Mouse (Mus musculus) myocyte (in vitro differentiated cells): ENCODE results near the gene Tbc1d2. TPM values are rescaled to one million over a fixed set of nuclear protein-coding genes. Genes with fewer than 3 reads are reported as not detected.

Source experiments
- H3K27me3 ChIP-seq: one replicate; pipeline ENCODE4 v1.6.1; 2011; ENCODE audit not compliant: control insufficient read depth, insufficient read depth, insufficient read length
- H3K36me3 ChIP-seq: one replicate; pipeline ENCODE4 v1.6.1; 2011; ENCODE audit not compliant: control insufficient read depth, insufficient read depth
- H3K4me2 ChIP-seq: one replicate; pipeline ENCODE4 v1.6.1; 2011; ENCODE audit warnings: low read depth, control low read depth
- H3K4me3 ChIP-seq: one replicate; pipeline ENCODE4 v1.5.1; 2011; ENCODE audit warnings: mild to moderate bottlenecking, control low read depth, moderate library complexity
- H3K79me2 ChIP-seq: one replicate; pipeline ENCODE4 v1.6.1; 2011; ENCODE audit not compliant: control insufficient read depth, insufficient read depth
- H3ac ChIP-seq: one replicate; pipeline ENCODE4 v1.6.1; 2011; ENCODE audit not compliant: control insufficient read depth, insufficient read length
- CEBPB ChIP-seq: IDR thresholded peaks from 2 replicates; pipeline ENCODE4 v1.6.1; 2011; ENCODE audit warnings: mild to moderate bottlenecking, moderate library complexity; ENCODE audit not compliant: poor library complexity, insufficient read depth, severe bottlenecking
- E2F4 ChIP-seq: IDR thresholded peaks from one replicate; pipeline ENCODE4 v1.6.1; 2011; ENCODE audit warnings: mild to moderate bottlenecking, control low read depth, moderate library complexity; ENCODE audit not compliant: insufficient read depth
- MAX ChIP-seq: IDR thresholded peaks from one replicate; pipeline ENCODE4 v1.6.1; 2011; ENCODE audit warnings: low read depth, mild to moderate bottlenecking, control low read depth
- MYOD1 ChIP-seq, 3 experiments: IDR thresholded peaks; one replicate each; pipeline ENCODE4 v1.6.1; 2011; ENCODE audit warnings: control low read depth in 2 of 3, low read depth in 2 of 3, mild to moderate bottlenecking in 2 of 3, moderate library complexity in 1 of 3; ENCODE audit not compliant: insufficient read length in 2 of 3, control insufficient read depth in 1 of 3
- MYOG ChIP-seq, 3 experiments: IDR thresholded peaks; one replicate each; pipeline ENCODE4 v1.6.1; 2011; ENCODE audit warnings: control low read depth in 2 of 3, low read depth in 2 of 3, mild to moderate bottlenecking in 2 of 3; ENCODE audit not compliant: insufficient read length in 2 of 3, control insufficient read depth in 1 of 3, insufficient read depth in 1 of 3
- POLR2A ChIP-seq: IDR thresholded peaks from one replicate; pipeline ENCODE4 v1.6.1; 2011; ENCODE audit warnings: low read depth, mild to moderate bottlenecking, control low read depth, moderate library complexity; ENCODE audit not compliant: insufficient read length
- POLR2AphosphoS2 ChIP-seq: IDR thresholded peaks from one replicate; pipeline ENCODE4 v1.6.1; 2011; ENCODE audit warnings: low read depth, control low read depth; ENCODE audit not compliant: insufficient read length
- REST ChIP-seq: IDR thresholded peaks from one replicate; pipeline ENCODE4 v1.6.1; 2011; ENCODE audit warnings: mild to moderate bottlenecking, control low read depth, moderate library complexity; ENCODE audit not compliant: insufficient read depth, insufficient read length
- SRF ChIP-seq: IDR thresholded peaks from one replicate; pipeline ENCODE4 v1.6.1; 2011; ENCODE audit warnings: low read depth; ENCODE audit not compliant: control insufficient read depth, insufficient read length
- TCF12 ChIP-seq: IDR thresholded peaks from one replicate; pipeline ENCODE4 v1.6.1; 2011; ENCODE audit warnings: mild to moderate bottlenecking, control low read depth; ENCODE audit not compliant: poor library complexity, insufficient read depth, severe bottlenecking
- TCF3 ChIP-seq: IDR thresholded peaks from one replicate; pipeline ENCODE4 v1.6.1; 2011; ENCODE audit warnings: low read depth, control low read depth; ENCODE audit not compliant: insufficient read length
- USF1 ChIP-seq: IDR thresholded peaks from one replicate; pipeline ENCODE4 v1.6.1; 2011; ENCODE audit warnings: low read depth, mild to moderate bottlenecking, control low read depth, moderate library complexity
- polyA plus RNA-seq: library from polyadenylated mRNA; unstranded; fragments of >200 nt; fragmentation: generic; extraction: Trizol; gene quantifications from one replicate; pipeline ENCODE4 v1.2.1, GENCODE M21; 2012; ENCODE audit warnings: missing spikeins

Gene Tbc1d2
- polyA plus RNA-seq, 1 experiment: 0.20 TPM

GRCm38 (mm10) chr4:46593472-46593871, 56.5 kb downstream of the Tbc1d2 start:
- TF ChIP-seq USF1 (no peak), E2F4 (no peak), REST (no peak), CEBPB (no peak), MYOG (IDR thresholded peaks at IDR 0.05; ENCODE audit: control insufficient read depth in 1 of 3, insufficient read depth in 1 of 3, insufficient read length in 2 of 3, low read depth in 2 of 3) (no peak), SRF (no peak), MAX (no peak), TCF12 (no peak), MYOD1 (IDR thresholded peaks at IDR 0.05; ENCODE audit: control insufficient read depth in 1 of 3, insufficient read length in 2 of 3, low read depth in 2 of 3) (no peak), TCF3 (no peak), POLR2AphosphoS2 (no peak), POLR2A (no peak)
- Histone ChIP-seq H3K4me3 (no peak overlapping the region), H3K4me2 (no peak overlapping the region), H3K79me2 (no peaks in the 10 kb centered on the region), H3ac (no peak overlapping the region), H3K36me3 (no peaks in the 10 kb centered on the region), H3K27me3 (peaks cover 11% of the 10 kb centered on the region)

GRCm38 (mm10) chr4:46591833-46592520, 58.0 kb downstream of the Tbc1d2 start:
- Histone ChIP-seq H3K36me3 (no peaks in the 10 kb centered on the region), H3ac (no peak overlapping the region), H3K4me2 (no peak overlapping the region), H3K4me3 (no peak overlapping the region), H3K79me2 (no peaks in the 10 kb centered on the region), H3K27me3 (peaks cover 5% of the 10 kb centered on the region)
- no peak for TF ChIP-seq MAX

- TF ChIP-seq USF1 (no peak), TCF3 (no peak), SRF (no peak), MAX (no peak), CEBPB (no peak), E2F4 (no peak), MYOG (IDR thresholded peaks at IDR 0.05; ENCODE audit: control insufficient read depth in 1 of 3, insufficient read depth in 1 of 3, insufficient read length in 2 of 3, low read depth in 2 of 3) (no peak), POLR2AphosphoS2 (no peak), TCF12 (no peak), REST (no peak)
- H3K27me3 ChIP-seq: peaks cover 5% of the 10 kb centered on the region
- H3K36me3 ChIP-seq: no peaks in the 10 kb centered on the region
- H3ac ChIP-seq: no peak overlapping the region
- H3K4me3 ChIP-seq: no peak overlapping the region
- H3K79me2 ChIP-seq: no peaks in the 10 kb centered on the region
- H3K4me2 ChIP-seq: no peak overlapping the region
These were observed 59.2 kb downstream of the Tbc1d2 start for GRCm38 (mm10) chr4:46590810-46591209.

- Histone ChIP-seq H3K36me3 (no peaks in the 10 kb centered on the region), H3K79me2 (no peaks in the 10 kb centered on the region), H3ac (no peak overlapping the region), H3K4me2 (no peak overlapping the region), H3K4me3 (no peak overlapping the region), H3K27me3 (peaks cover 5% of the 10 kb centered on the region)
- TF ChIP-seq USF1 (no peak), POLR2AphosphoS2 (no peak), CEBPB (no peak), POLR2A (no peak), MYOG (IDR thresholded peaks at IDR 0.05; ENCODE audit: control insufficient read depth in 1 of 3, insufficient read depth in 1 of 3, insufficient read length in 2 of 3, low read depth in 2 of 3) (no peak), MAX (no peak), MYOD1 (IDR thresholded peaks at IDR 0.05; ENCODE audit: control insufficient read depth in 1 of 3, insufficient read length in 2 of 3, low read depth in 2 of 3) (no peak), TCF3 (no peak), E2F4 (no peak)
These were observed 59.9 kb downstream of the Tbc1d2 start for GRCm38 (mm10) chr4:46589946-46590684.

GRCm38 (mm10) chr4:46589151-46589550, 60.9 kb downstream of the Tbc1d2 start:
- Histone ChIP-seq H3K4me3 (no peak overlapping the region), H3ac (no peak overlapping the region), H3K79me2 (no peaks in the 10 kb centered on the region), H3K36me3 (no peaks in the 10 kb centered on the region), H3K4me2 (no peak overlapping the region), H3K27me3 (peaks cover 5% of the 10 kb centered on the region)
- no peak for TF ChIP-seq MAX
- no peak for TF ChIP-seq POLR2A
- TF ChIP-seq SRF: no peak
- no peak for TF ChIP-seq E2F4
- no peak for TF ChIP-seq MYOD1 (IDR thresholded peaks at IDR 0.05; ENCODE audit: control insufficient read depth in 1 of 3, insufficient read length in 2 of 3, low read depth in 2 of 3)
- TF ChIP-seq POLR2AphosphoS2: no peak
- no peak for TF ChIP-seq REST
- TF ChIP-seq TCF12: no peak
- no peak for TF ChIP-seq USF1
- TF ChIP-seq MYOG (IDR thresholded peaks at IDR 0.05; ENCODE audit: control insufficient read depth in 1 of 3, insufficient read depth in 1 of 3, insufficient read length in 2 of 3, low read depth in 2 of 3): no peak
